Mouse (Mus musculus) cerebellum, adult 11-12 months (tissue): ENCODE results near the gene Guk1.
A peak's percentile ranks its signal among the peaks of the same experiment; 100 is the strongest.

Source experiments
- DNase-seq: peaks from one replicate; pipeline ENCODE4 v3.0.0; 2022

The Guk1 gene

DNA sequence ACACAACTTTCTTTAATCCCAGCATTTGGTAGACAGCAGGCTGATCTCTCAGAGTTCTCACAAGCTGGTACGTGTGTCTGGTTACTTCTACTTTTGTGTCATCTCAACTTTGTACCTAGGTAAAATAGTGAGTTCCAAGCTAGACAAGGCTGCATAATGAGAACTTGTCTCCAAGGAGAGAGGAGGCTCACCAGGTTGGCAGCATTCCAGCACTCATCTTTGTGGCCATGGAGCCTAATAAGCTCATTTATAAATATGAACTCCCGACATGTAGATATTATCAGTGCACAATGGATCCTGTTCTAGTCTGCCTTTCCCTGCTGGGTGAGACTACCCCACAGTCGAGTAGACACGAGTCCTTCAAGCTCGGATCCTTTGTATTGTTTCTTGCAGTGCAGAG lies 17.6 kb upstream of the Guk1 start:
- no peak for DNase-seq

DNA sequence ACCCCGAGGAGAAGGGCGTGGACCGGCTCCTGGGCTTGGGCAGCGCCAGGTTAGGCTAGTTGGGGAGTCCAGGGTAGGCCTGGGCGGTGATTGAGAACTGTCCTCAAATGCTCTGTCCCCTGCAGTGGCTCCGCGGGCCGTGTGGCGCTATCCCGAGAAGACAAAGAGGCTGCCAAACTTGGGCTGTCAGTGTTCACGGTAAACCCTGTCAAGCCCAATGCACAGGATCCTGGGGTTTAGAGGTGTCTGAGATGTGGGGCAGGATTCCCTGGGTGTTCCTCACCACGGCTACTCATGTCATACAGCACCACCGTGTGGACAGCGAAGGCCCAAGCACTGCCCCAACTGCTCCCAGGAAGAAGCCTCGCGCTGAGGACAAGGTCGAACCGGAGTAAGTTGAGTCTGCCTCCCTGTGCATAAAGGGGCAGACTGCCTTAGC lies 17.0 kb upstream of the Guk1 start:
- peak; percentile 71 for DNase-seq

DNA sequence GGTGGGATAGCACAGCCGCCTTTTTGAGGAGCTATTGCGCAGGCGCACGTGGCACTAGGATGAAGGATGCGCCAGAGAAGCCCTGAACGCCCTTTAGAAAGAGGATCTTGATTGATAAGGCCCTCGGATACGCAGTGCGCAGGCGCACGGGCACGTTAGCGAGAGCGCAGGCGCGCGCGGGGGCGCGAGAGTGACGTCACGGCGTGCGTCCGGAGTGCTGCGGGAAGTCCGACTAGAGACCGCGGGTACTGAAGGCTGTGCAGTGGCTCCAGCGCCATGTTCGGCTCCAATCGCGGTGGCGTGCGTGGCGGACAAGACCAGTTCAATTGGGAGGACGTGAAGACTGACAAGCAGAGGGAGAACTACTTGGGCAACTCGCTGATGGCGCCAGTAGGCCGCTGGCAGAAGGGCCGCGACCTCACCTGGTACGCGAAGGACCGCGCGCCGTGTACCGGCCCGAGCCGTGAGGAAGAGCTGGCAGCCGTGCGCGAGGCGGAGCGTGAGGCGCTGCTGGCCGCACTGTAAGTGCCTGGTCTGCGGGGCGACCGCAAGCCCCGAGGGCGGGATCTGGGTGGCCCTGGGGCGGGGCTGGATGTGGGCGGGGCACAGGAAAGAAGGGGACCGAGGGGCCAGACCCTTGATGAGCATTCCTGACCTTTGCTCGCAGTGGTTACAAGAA lies 16.3 kb upstream of the Guk1 start, which contains the start of gene 2310033P09Rik:
2310033P09Rik (plus strand) TSS at position 169 of the 679 bp plus-strand sequence.
- DNase-seq = peak; percentile 96

DNA sequence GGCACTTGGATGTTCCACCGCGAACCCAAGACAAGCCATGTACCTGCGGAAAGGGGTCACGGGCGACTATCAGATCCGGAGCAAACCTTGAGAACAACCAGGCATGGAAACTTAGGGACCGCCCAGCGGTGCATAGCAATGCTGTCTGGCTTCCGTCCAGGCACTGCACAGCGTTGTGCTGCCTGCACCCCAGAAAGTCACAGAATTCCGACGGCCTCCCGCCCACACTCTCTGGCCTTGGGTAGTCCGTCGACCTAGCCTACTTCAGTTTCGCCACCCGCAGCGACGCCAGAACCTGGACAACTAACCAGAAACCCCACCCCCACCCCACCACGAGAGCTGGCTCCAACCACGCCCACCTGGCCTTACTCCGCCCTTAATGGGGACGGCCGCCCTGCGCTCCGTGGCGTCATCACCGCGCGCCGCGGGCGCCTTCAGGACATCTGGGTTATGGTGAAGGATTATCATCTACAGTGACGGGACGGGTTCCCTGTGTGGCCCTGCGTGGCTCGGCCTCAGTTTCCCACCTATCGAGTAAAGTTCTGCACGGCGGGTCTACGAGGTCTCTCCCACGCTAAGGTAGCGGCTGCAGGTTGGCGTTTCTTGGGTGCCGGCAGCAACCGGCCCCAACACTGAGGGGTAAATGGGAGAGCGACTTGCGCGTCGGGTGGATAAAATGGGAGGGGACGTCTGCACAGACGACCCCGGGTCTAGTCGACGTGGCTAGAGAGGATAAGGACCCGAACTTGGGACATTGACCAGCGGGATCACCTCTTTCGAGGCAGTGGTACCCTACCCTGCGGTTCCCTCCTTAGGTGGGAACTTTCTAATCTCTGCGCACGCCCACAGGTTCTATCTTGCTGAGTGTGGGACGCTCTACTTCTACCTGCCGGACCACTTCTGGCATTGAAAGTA lies 10.3 kb upstream of the Guk1 start, which contains the start of gene Mrpl55:
Mrpl55 (plus strand) TSS at position 406 of the 915 bp plus-strand sequence.
- peak; percentile 90 for DNase-seq

DNA sequence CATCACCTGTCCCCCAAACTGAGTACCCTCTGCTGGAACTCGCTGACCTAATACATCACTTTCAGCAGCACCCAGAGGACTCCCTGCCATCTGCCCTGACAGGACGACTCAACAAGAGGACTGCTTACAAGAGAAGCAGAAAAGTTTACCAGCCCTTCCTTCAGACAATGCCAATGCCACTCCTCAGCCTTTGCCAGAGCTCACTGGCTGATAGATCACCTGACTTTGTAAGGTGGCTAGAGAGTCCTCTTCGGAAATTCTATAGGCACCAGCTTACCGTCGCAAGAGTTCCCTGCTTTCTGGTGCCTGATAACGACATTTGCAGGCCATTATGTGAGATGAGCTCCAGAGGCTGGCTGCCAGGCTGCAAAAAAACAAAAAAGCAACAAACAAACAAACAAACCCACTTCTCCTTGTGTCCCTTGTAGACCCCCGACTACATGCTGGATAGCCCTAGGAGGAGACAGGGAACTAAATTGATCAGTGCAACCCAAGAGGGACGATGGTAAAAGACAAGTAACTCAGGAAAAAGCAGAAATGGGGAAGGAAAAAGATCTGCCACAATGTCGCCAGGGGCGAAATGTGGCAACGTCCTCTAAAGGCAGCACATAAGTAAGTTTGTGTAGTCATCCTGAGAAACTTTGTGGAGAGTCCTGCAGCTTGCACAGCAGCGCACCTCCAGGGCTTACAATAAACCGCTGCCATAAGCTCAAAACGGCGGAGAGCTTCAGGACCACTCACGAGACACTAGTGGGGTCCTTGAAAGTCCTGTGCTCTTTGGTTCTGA lies 9.4 kb upstream of the Guk1 start:
- peak; percentile 31 for DNase-seq

DNA sequence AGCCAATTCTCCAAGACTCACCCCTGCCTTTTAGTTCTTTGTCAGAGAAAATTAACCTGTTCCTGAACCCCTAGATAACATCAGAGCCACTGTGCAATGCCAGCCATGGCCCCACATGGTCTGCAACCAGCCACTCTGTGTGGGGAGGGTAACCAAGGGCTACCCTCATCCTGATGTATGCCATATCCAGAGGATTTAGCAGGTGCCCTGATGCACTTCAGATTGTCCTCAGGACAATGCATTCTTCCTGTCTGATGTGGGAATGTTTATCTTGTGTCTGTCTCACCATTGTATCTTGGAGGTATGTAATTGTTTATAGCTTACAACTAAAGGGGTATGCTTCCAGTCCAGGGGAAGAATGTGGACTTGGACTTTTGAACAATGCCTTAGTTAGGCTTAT lies 4.2 kb upstream of the Guk1 start:
- DNase-seq = no peak

DNA sequence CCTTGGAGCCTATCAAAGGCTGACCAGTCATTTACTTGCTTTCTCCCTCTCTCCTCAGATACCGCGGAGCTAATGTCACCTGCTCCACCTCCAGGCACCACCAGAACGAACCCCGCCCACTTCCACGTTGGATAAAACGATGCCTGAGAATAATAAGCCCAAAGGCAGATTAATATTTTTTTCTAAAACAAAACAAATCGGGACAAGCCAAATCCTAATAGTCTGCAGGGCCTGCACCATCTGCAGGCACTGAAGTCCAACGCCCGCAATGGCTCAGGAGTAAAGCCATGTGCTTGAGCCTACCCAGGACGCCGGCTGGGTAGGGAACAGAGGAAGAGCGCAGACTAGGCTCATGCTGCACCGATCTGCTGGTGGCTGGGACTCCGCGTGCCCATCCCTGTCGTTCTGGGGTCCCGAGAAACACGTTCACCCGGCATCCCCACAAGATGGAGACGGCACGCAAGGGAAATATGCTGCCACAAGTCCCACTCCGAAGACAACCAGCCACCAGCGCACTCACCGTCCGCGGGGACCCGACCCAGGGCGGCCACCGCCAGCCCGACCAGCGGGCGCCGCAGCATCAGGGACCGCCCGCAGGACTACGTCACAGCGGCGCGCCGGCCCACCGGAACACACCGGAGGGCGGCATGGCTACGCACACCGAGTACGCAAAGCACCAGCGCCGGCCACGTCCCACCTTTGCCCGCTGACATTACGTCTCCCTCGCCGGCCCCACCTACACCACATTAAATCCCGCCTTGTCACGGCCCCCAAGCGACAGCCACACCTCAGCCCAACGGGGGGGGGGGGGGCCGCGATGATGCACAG lies 567 bp downstream of the Guk1 start:
- peak; percentile 92 for DNase-seq

DNA sequence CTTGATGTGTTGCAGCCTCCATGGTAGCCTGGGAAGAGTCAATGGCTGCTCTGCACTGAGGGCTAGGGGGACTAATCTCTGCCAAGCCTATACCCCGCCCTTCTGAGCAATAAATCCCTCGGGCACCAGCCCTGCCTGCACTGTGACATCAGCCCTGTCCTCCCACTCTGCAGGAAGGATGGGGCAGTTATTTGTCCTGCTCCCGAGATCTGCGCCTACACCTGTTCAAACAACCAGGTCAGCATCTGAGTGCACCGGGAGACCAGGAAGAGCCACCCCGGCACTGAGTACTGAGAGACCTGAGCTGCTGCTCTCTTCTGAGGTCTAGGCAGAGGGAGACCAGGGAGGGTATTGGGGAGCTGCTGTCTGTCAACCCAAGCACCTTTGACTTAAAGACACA lies 4.3 kb downstream of the Guk1 start:
- no peak for DNase-seq

DNA sequence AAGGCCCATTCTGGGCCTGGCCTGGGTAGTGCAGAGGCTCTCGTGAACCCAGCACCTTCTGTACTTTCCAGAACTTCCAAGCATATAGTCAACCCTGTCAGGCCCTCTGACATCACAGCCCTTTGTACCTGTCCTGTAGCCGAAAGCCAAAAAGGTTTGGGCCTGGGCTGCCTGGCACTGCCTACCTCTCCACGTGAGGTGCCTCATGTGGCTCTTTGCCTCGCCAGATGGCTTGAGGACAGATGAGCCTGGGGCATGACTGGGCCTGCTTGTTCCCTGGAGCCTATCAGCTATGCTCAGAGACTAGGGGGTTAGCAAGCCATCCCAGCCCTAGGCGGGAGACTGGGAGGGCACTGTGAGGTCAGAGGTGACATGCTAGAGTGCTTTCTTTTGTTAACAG lies 6.5 kb downstream of the Guk1 start:
- DNase-seq = no peak

DNA sequence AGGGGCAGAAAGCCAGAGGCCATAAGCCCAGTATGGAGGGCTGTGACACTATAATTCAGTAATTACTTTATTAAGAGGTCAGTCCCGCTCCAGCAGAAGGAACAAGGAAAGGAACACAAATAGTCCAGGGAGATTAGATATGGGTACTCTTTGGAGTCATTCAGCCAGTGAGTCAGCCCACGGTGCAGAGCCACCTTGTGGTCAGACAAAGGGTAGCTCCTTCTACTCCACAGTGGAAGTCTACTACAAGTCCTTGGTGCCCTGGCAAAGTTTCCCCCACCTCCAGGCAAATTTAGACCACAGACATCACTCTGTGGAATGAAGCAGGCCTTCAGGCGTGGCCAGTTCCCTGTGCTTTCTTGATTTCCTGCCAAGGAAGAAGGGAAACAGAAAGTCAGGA lies 8.2 kb downstream of the Guk1 start:
- DNase-seq = no peak

DNA sequence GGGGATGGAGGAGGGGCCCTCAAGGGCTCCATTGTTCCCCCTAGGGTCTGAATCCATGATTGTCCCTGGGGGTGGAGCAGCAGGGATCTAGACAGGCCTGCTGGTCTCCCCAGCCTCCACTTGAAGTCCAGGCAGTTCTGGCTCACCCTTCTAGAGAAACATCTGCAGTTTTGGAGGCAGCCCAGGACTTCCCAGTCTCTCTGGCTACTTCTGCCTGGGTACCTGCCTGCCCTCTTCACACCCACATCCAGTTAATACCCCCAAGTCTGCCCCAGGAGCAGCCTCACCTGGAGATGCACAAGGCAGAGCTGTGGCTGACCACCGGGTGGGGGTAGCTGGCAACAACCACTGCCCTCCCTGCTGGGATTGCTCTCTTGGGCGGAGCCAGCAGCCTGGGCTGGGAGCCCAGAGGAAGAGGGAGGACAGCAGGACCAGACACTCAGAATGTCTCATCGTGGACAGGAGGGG lies 9.1 kb downstream of the Guk1 start, which contains the start of gene Gjc2:
Gjc2 (minus strand) TSS at position 350 of the 468 bp plus-strand sequence.
- DNase-seq = no peak

DNA sequence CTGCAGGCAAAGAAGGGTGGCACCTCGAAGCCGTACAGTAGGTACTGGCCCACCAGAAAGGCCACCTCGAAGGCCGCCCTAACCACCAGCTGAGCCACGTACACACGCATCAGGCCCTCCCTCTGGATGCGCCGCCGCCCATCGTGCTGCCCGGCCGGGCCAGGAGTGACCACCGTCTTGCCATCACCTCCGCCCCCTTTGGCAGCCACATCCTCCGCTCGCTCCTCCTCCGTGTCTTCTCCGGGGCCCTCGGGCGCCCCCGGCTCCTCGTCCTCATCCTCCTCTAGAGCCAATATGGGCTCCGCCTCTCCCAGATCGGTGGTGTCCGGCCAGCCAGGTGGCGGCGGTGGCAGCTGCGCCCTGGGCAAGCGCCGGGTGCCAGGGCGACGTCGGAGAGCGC lies 15.1 kb downstream of the Guk1 start:
- DNase-seq = no peak

DNA sequence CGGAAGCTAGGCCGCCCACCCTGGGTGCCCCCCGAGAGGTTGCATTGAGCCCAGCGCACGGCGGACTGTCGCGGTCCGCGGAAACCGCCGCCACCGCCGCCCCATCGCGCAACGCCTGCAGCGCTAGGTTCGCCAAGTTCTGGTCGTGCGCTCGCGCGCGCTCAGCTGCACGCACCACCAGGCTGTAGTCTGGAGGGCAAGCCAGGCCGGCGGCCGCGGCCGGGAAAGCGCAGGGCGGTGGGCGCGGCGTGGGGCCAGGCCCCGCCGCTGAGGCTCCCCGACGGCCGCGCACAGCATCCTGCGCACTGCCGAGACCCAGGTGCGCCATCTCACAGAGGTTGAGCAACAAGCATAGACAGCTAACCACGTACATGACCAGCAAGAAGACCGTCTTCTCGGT lies 15.5 kb downstream of the Guk1 start:
- DNase-seq = no peak

DNA sequence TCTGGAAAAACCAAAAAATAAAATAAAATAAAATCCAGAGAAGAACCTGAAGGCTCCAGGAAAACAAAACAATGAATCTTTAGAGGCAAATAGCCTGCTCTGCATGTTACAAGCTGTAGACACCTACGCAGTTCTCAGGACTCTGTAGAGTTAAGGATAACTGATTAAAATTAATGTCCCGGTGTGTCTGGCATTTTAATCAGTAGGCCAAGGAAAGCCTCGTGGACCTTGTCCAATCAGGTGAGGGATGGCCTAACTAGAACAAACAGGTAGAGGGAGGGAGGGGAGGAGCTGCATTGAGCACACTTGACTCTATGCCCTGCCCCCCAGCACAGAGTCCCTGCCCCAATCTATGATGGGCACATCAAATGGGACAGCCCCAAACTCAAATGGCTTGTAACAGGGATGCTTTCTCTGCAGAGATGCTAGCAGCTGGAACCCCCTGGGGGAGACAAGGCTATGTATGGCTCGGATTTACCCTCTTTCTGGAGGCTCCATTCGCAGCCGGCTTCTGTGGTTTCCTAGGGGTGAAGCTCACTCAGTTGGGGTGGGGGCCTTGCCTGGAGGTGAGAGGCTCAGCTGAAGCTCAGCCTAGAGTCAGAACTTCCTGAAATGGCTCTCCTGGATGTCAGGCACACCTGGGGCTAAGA lies 17.7 kb downstream of the Guk1 start:
- no peak for DNase-seq

DNA sequence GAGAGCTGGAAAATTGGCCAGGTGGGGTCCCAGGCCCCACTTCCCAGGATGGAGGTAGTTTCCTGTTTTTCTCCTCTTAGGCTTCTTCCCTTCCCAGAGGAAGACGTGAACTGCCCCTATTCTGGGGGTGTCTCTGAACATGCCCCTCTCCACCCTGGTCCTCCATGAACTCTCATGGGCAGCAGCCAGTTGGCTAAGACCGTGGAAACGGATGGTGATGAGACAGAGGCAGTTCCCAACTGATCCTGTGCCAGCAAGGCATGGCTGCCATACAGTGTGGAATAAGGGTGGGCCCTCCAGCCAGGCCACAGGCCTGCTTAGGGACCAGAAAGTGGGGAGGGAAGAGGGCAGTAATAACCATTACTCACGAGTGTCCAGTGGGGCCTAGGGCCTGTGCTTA lies 21.5 kb downstream of the Guk1 start:
- no peak for DNase-seq

DNA sequence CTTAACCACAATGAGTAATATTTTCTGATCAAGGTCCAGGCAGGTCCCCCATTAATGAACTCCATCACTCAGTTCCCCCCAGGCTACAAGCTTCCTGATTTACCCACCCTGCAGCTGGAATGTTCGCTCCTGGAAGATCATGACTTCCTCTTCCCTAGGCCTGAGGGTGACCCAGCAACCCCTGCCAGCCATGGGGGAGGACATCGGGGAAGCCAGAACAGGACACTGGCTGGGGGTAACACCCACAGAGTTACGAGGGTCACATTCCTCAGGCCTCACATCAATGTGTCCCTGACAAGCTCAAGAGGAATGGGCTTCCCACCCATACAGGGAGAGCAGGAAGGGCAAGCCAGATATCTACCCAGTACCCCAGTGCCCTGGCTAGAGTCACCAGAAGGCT lies 22.2 kb downstream of the Guk1 start:
- DNase-seq = no peak

DNA sequence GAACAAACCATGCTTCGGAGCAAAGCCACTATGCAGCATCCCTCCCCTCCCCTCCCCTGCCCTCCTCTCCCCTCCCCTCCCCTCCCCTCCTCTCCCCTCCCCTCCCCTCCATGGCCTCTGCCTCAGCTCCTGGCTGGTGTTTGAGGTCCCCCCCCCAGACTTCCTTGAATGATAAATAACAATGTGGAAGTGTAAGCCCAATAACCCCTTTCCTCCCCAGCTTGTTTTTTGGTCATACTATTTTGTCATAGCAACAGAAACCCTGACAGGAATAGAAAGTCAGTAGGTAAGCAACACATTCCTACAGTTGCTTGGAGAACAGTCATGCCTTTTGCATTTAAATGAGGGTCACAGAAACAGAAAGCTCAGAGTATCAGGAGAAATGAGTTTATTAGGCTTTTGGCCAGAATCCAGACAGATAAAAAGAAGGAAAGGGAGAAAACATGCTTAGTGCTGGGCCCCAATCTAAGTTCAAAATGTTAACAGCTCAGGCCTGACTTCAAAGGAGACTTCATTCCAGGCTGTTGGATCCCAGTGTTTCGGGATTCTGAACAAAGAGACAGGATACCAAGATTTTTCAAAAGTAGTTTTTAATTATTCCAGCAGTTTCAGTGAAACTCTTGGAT lies 26.3 kb downstream of the Guk1 start:
- no peak for DNase-seq

DNA sequence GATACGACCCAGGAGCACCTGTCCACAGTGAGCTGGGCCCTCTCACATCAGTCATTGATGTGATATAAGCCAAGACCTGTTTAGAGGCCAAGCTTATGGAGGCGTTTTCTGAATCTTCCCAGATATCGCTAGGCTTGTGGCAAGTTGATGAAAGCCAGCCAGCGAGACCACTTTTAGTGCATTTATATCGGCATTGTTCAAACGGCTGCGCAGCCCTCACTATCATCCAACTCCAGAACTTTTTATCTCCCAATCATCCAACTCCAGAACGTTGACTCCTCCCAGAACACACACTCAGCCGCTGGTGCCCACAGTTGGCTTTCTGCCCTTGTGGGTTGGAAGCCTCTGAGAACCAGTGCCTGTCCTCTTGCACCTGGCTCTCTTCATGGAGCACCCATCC lies 27.6 kb downstream of the Guk1 start:
- DNase-seq = peak; percentile 56

DNA sequence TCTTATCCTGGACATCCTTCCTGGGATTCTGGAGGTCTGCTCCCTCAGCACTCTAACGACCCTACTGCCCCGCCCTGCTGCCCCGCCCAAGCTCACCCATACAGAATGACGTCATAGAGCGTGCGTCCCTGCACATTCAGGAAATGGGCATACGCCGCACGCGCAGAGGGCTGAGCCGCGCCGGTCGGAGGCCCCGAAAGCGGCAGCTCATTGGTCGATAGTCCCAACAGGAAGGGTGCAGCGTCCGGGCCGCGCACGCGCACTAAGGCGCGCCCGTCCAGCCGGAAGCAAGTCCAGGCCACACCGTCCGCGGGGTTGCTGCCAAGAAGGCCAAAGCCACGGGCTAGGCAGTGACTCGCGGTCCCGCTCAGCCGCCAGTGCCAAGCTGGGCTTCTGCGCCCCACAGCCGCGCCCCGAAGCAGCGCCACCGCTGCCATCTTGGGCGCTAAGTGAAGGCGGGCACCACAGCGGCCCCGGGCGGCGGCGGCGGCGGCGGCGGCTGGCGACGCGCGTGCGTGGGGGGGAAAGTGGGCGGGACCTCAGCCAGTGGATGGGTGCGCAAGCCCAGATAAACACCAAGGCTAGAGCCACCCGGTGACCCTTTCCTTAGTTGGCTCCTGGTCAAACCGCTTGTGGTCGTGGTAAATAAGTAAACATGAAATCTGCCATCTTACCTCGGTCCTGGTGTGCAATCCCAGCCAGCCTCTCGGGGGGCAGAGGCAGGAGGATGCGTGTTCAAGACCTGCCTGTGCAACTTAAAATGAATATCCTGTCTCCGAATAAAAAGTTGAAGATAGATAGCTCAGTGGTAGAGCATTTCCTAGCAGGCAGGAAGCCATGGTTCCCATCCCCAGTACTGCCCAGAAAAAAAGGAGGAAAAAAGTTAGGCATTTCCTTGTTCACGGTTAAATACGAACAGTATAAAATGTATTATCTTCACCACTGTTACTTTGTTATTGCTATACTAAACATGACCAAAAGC lies 28.5 kb downstream of the Guk1 start, which contains the start of gene Iba57:
Iba57 (minus strand) TSS at position 485 of the 982 bp plus-strand sequence.
- DNase-seq = peak; percentile 100
